Mouse (Mus musculus) embryonic facial prominence, embryonic 11.5 days (tissue): ENCODE data around the gene Hand2. TPM values are rescaled to one million over a fixed set of nuclear protein-coding genes. Genes with fewer than 3 reads are reported as not detected.

Experiments used
- ATAC-seq: fragments of 200-750 bp; cut with Nextera tagmentation; replicated peaks from 2 replicates; pipeline ENCODE4 v1.8.0; 2017; ENCODE audit warnings: low read depth; ENCODE audit not compliant: insufficient number of reproducible peaks, low FRiP score, low TSS enrichment
- DNase-seq: peaks from one replicate; pipeline ENCODE4 v3.0.0-alpha.2; 2015; ENCODE audit warnings: low spot score
- H3K27ac ChIP-seq: fragments of 300-500 bp; sonication (generic); replicated peaks from 2 replicates; pipeline ENCODE4 v1.5.1; 2014; ENCODE audit warnings: mild to moderate bottlenecking, low read depth, low read length, control low read depth
- H3K27me3 ChIP-seq: fragments of 300-500 bp; sonication (generic); 2 replicates; pipeline ENCODE4 v1.6.1; 2014; ENCODE audit warnings: mild to moderate bottlenecking, low read length, moderate library complexity, mixed read lengths; ENCODE audit not compliant: control insufficient read depth, insufficient read depth
- H3K36me3 ChIP-seq: fragments of 300-500 bp; sonication (generic); replicated peaks from 2 replicates; pipeline ENCODE4 v1.6.1; 2014; ENCODE audit warnings: low read depth, mild to moderate bottlenecking, low read length, moderate library complexity, mixed read lengths; ENCODE audit not compliant: control insufficient read depth, insufficient read depth
- H3K4me1 ChIP-seq: fragments of 300-500 bp; sonication (generic); 2 replicates; pipeline ENCODE4 v1.6.1; 2014; ENCODE audit warnings: low read length, mixed read lengths; ENCODE audit not compliant: control insufficient read depth, insufficient read depth
- H3K4me2 ChIP-seq: fragments of 300-500 bp; sonication (generic); 2 replicates; pipeline ENCODE4 v1.6.1; 2014; ENCODE audit warnings: low read depth, mild to moderate bottlenecking, control low read depth, low read length, moderate library complexity
- H3K4me3 ChIP-seq: fragments of 300-500 bp; sonication (generic); 2 replicates; pipeline ENCODE4 v1.5.1; 2014; ENCODE audit warnings: low read depth, low read length, control low read depth
- H3K9ac ChIP-seq: fragments of 300-500 bp; sonication (generic); replicated peaks from 2 replicates; pipeline ENCODE4 v1.6.1; 2014; ENCODE audit warnings: mild to moderate bottlenecking, control low read depth, low read length
- H3K9me3 ChIP-seq: fragments of 300-500 bp; sonication (generic); replicated peaks from 2 replicates; pipeline ENCODE4 v1.6.1; 2016; ENCODE audit warnings: mild to moderate bottlenecking, low read length, inconsistent platforms, mixed read lengths; ENCODE audit not compliant: control insufficient read depth
- WGBS: fragments of 180-500 bp; shearing (Covaris S2); extraction: QIAGEN DNeasy Blood & Tissue Kit; methylation state at CpG from one replicate; pipeline ENCODE4 v1.1.7; 2014; 5-methylcytosine and 5-hydroxymethylcytosine counted together
- polyA plus RNA-seq: library from polyadenylated mRNA; unstranded; fragments of >200 nt; fragmentation: Nextera tagmentation; extraction: Ambion mirVana; gene quantifications from 2 replicates; pipeline ENCODE4 v1.2.1, GENCODE M21; 2014

Gene Hand2
- polyA plus RNA-seq, 1 experiment from 2014 or later = 8.7 TPM

GRCm38 (mm10) chr8:57340840-57341540 lies 20.2 kb downstream of the Hand2 start:
- under 1% methylated on average over 41 of the region's 41 CpGs for WGBS
- Histone ChIP-seq H3K27me3 (peaks cover 66% of the 10 kb centered on the region), H3K4me2 (peak overlapping the region; percentile 40), H3K4me3 (peak overlapping the region; percentile 27), H3K4me1 (peaks cover 3% of the 10 kb centered on the region; the same call in 1 of the 2 replicates), H3K9me3 (no peaks in the 10 kb centered on the region), H3K36me3 (no peaks in the 10 kb centered on the region), H3K9ac (peak overlapping the region; percentile 33), H3K27ac (0 out of 2 replicates have a peak overlapping the region, but pooled peaks have one; percentile 2)
- DNase-seq (peak; percentile 47), ATAC-seq (0 out of 2 replicates have a peak, but pooled peaks have one; percentile 14)

DNA sequence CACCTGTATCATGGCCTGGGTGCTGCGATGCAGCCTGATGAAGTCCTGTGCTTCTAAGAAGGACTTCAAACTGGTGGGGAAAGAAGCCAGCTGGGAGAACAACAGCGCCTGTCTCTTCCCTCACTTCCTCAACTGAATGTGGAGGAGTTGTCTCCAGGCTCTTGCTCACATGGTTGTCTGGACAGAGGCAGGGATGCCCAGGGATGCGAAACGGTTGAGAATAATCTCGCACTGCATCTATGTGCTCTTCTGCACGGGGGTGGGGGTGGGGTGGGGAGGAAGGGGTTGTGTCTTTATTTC lies 20.7 kb downstream of the Hand2 start:
- H3K9ac ChIP-seq = no peak overlapping the region
- DNase-seq (peak; percentile 18), ATAC-seq (no peak)
- H3K4me1 ChIP-seq = peaks cover 3% of the 10 kb centered on the region; the same call in 1 of the 2 replicates
- H3K4me2 ChIP-seq = no peak overlapping the region
- no peak overlapping the region for H3K27ac ChIP-seq
- H3K4me3 ChIP-seq = no peak overlapping the region
- peaks cover 69% of the 10 kb centered on the region for H3K27me3 ChIP-seq
- WGBS = 1% methylated on average over 6 of the region's 6 CpGs
- no peaks in the 10 kb centered on the region for H3K36me3 ChIP-seq
- H3K9me3 ChIP-seq = no peaks in the 10 kb centered on the region

DNA sequence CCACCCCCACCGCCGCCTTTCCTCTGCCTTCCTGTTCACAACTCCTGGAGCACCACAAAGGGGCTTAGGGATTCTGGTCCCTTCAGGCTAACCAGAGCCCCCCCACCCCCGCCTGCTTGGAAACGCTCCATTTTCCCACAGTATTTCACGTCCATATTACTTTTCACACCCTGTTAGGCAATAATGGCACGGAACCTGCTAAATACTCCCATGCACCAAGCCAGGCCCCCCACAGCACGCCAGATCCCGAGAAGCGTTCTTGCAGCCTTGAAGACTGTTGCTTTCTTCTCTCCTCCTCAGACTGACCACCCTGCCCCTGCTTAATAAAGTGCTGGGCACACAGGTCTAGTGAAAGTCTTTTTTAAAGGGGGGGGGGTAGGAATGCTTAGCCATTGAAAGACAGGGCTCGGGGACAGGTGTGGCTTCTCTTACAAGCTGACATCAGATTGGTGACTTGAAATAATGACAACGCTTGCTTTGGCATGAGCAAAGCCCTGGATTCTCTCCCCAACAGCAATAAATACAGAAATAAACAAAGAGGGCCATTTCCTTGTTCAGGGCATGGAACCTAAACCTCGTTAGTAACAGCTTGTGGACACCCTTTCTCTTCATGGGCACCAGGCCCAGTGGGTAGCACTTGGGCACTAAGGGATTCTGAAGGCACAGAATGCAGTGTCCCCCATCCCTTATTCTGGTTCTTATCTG lies 21.8 kb downstream of the Hand2 start:
- Histone ChIP-seq H3K4me3 (no peak overlapping the region), H3K27ac (no peak overlapping the region), H3K9me3 (no peaks in the 10 kb centered on the region), H3K9ac (no peak overlapping the region), H3K4me1 (peaks cover 3% of the 10 kb centered on the region; the same call in 1 of the 2 replicates), H3K4me2 (no peak overlapping the region), H3K27me3 (peaks cover 76% of the 10 kb centered on the region), H3K36me3 (no peaks in the 10 kb centered on the region)
- no peak for DNase-seq
- 6% methylated on average over 12 of the region's 12 CpGs for WGBS
- no peak for ATAC-seq

DNA sequence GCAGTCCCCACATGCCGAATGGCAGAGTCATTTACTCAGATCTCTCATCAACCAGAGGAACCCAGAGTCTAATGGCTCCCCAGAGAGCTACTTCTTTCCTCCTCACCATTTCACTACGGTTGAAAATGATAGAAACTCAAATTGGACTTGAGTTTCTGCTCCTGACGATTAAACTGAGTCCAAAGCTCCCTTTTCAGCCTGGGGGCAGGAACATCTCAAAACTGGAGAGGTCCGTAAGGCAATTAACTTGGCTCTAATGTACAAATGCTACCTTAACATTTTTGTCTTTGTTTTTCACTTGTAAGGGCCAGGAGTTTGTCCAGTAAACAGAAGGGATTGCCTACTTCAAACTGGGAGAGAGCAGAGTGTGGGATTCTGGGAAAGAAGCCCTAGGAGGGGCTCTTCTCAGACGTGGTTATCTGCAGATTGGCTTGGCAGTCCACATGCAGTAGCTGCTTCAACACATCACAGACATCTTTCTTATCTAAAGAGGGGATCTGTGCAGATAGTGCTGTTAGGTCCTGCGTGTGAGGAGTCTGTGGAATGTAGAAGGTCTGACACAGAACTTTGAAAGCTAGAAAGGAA lies 23.0 kb downstream of the Hand2 start:
- Histone ChIP-seq H3K9me3 (no peaks in the 10 kb centered on the region), H3K4me2 (no peak overlapping the region), H3K9ac (no peak overlapping the region), H3K27me3 (peaks cover 84% of the 10 kb centered on the region), H3K4me1 (peaks cover 3% of the 10 kb centered on the region; the same call in 1 of the 2 replicates), H3K4me3 (no peak overlapping the region), H3K27ac (no peak overlapping the region), H3K36me3 (no peaks in the 10 kb centered on the region)
- ATAC-seq = no peak
- DNase-seq = peak; percentile 4
- WGBS = 4% methylated on average over 6 of the region's 6 CpGs

- no peak overlapping the region for H3K4me2 ChIP-seq
- H3K27ac ChIP-seq = no peak overlapping the region
- H3K36me3 ChIP-seq = no peaks in the 10 kb centered on the region
- ATAC-seq (0 out of 2 replicates have a peak, but pooled peaks have one; percentile 54), DNase-seq (peak; percentile 32)
- 2% methylated on average over 23 of the region's 23 CpGs for WGBS
- H3K4me3 ChIP-seq = no peak overlapping the region
- peaks cover 77% of the 10 kb centered on the region for H3K27me3 ChIP-seq
- no peak overlapping the region for H3K9ac ChIP-seq
- H3K9me3 ChIP-seq = no peaks in the 10 kb centered on the region
- peaks cover 3% of the 10 kb centered on the region; the same call in 1 of the 2 replicates for H3K4me1 ChIP-seq
Observed at GRCm38 (mm10) chr8:57344956-57345870, 24.4 kb downstream of the Hand2 start.

- DNase-seq = no peak
- H3K4me3 ChIP-seq = no peak overlapping the region
- H3K27me3 ChIP-seq = peaks cover 75% of the 10 kb centered on the region
- no peak overlapping the region for H3K9ac ChIP-seq
- H3K36me3 ChIP-seq = no peaks in the 10 kb centered on the region
- 9% methylated on average over 7 of the region's 7 CpGs for WGBS
- no peak for ATAC-seq
- no peak overlapping the region for H3K4me2 ChIP-seq
- no peaks in the 10 kb centered on the region; the same call in 1 of the 2 replicates for H3K4me1 ChIP-seq
- no peak overlapping the region for H3K27ac ChIP-seq
- H3K9me3 ChIP-seq = no peaks in the 10 kb centered on the region
Observed at GRCm38 (mm10) chr8:57346371-57346770, 25.6 kb downstream of the Hand2 start.

DNA sequence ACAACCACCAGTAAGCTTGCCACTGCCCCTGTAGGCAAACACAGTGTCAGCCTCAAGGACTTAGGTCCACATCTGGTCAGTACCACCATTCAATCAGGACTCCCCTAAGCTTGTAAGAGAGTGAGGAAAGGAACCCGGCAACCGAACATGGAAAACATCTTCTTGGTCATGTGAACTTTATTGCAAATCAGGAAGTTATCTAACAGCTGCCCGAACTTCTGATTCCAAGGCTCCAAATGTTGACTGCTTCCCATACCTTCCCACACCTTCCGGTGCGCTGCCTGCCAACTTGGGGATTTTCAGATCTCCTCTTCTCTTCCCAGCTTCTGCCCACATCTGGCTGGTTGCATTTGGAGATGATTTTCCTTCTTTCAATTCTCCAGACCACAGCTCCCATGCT lies 26.4 kb downstream of the Hand2 start:
- DNase-seq (peak; percentile 8), ATAC-seq (no peak)
- Histone ChIP-seq H3K27me3 (peaks cover 73% of the 10 kb centered on the region), H3K9ac (no peak overlapping the region), H3K9me3 (no peaks in the 10 kb centered on the region), H3K4me3 (no peak overlapping the region), H3K4me1 (no peaks in the 10 kb centered on the region; the same call in 1 of the 2 replicates), H3K4me2 (no peak overlapping the region), H3K27ac (no peak overlapping the region), H3K36me3 (no peaks in the 10 kb centered on the region)
- 10% methylated on average over 5 of the region's 5 CpGs for WGBS
